Mouse (Mus musculus): ENCODE data around the gene Sec24d. TPM values are rescaled to one million over a fixed set of nuclear protein-coding genes. Genes with fewer than 3 reads are reported as not detected.
A peak's percentile ranks its signal among the peaks of the same experiment; 100 is the strongest.

The Sec24d gene
- 13.1 and 16.4 TPM in 2 replicates for polyA plus RNA-seq (2015; fragmentation: Nextera tagmentation; extraction: Ambion mirVana)

- Histone ChIP-seq H3K9me3 (no peaks in the 10 kb centered on the region), H3K4me1 (replicated peaks) (peaks cover 11% of the 10 kb centered on the region), H3K27me3 (peaks cover 19% of the 10 kb centered on the region), H3K4me3 (peak within 1 kb of the TSS; percentile 51), H3K9ac (peak within 1 kb of the TSS; percentile 49), H3K36me3 (no peaks in the 10 kb centered on the region), H3K4me2 (peak within 1 kb of the TSS; percentile 83), H3K27ac (replicated peaks) (peak within 1 kb of the TSS; percentile 18; the same call in 1 of the 2 replicates)
- WGBS: 3% methylated on average over 65 of the region's 68 CpGs
- peak; percentile 94 for ATAC-seq (ENCODE audit: low FRiP score, low read depth)
Observed at GRCm38 (mm10) chr3:123266753-123267651, at the start of gene Sec24d. Gene Sec24d, plus strand, starts transcription at chr3:123267455.

GRCm38 (mm10) chr3:123218646-123219045 is 48.6 kb upstream of the Sec24d start:
- no peak for ATAC-seq (ENCODE audit: low FRiP score, low read depth)
- WGBS: 61% methylated on average over 6 of the region's 6 CpGs
- Histone ChIP-seq H3K4me1 (replicated peaks) (no peaks in the 10 kb centered on the region), H3K36me3 (no peaks in the 10 kb centered on the region), H3K9ac (no peak overlapping the region), H3K9me3 (no peaks in the 10 kb centered on the region), H3K4me3 (no peak overlapping the region), H3K4me2 (no peak overlapping the region), H3K27ac (replicated peaks) (no peak overlapping the region), H3K27me3 (no peaks in the 10 kb centered on the region)

DNA sequence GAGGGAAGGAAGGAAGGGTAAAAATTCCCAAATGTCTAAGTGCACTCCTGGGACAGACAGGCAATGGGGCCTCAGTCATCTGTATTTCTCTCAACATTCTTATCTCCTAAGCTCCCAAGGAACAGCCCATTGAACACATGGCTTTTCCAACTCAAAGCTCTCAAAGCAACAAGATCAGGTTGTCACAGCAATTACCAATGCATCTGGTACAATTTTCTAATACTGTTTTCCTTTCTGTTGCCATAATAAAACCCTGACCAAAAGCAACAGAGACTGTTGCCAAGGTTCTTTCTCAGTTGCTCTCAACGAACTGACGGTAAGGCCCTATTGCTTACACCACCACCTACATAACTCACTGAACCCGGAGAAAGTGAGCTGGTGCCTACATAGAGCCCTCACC is 40.0 kb upstream of the Sec24d start:
- 91% methylated on average over 3 of the region's 3 CpGs for WGBS
- Histone ChIP-seq H3K4me3 (no peak overlapping the region), H3K27ac (replicated peaks) (no peak overlapping the region), H3K9me3 (no peaks in the 10 kb centered on the region), H3K36me3 (no peaks in the 10 kb centered on the region), H3K9ac (no peak overlapping the region), H3K4me1 (replicated peaks) (no peaks in the 10 kb centered on the region), H3K27me3 (no peaks in the 10 kb centered on the region), H3K4me2 (no peak overlapping the region)
- ATAC-seq (ENCODE audit: low FRiP score, low read depth): no peak

DNA sequence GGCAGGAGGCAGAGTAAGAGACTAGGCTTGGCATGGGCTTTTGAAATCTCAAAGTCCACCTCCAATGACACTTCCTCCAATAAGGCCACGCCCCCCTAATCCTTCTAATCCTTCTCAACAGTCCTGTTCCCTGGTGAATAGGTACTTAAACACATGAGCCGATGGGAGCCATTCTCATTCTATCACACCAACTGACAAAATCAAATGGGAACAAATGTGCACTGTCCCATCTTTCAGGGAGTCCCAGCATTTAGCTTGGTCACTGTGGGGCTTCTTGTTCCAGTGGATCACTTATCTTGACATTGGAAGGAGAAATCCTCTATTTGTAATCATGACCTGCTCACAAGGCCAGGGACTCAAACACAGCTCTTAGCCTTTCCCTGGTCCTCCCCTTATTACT is 35.6 kb upstream of the Sec24d start:
- Histone ChIP-seq H3K4me1 (replicated peaks) (peaks cover 13% of the 10 kb centered on the region), H3K9ac (no peak overlapping the region), H3K4me3 (no peak overlapping the region), H3K27ac (replicated peaks) (no peak overlapping the region), H3K36me3 (no peaks in the 10 kb centered on the region), H3K9me3 (no peaks in the 10 kb centered on the region), H3K27me3 (no peaks in the 10 kb centered on the region), H3K4me2 (no peak overlapping the region)
- 89% methylated on average over 2 of the region's 2 CpGs for WGBS
- no peak for ATAC-seq (ENCODE audit: low FRiP score, low read depth)

DNA sequence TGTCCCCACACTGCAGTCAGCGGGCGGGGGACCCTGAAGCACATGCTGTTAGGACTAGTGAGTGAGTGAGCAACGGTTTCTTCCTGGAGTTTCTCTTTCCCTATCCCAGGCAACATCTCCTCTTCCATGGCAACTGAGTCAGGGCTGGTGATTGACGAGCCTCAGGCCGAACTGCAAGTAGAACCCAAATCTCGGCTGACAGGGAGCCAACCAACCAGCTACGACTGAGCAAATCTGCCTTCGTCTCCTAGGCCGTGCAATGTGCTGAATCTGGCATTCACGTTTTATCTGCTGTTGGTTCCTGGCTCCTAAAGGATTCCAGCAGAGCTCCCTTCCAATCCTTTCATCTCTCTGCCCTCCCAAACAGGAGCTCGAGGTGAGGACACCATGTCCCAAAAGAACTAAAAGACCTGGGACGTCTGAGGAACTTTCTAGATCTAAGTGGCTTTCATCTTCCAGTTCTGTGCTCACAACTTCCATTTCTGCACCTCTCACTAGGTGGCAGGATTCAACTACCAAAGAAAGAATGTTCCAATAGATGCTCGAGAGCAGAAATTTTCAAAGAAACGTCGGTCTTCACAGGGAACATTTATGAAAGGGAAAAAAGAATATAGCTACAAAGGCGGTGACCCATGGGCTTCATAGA is 32.9 kb upstream of the Sec24d start:
- WGBS: 41% methylated on average over 16 of the region's 16 CpGs
- Histone ChIP-seq H3K4me2 (no peak overlapping the region), H3K27ac (replicated peaks) (no peak overlapping the region), H3K36me3 (no peaks in the 10 kb centered on the region), H3K9me3 (no peaks in the 10 kb centered on the region), H3K4me3 (no peak overlapping the region), H3K27me3 (no peaks in the 10 kb centered on the region; the same call in 1 of the 2 replicates), H3K9ac (no peak overlapping the region), H3K4me1 (replicated peaks) (peaks cover 18% of the 10 kb centered on the region)
- ATAC-seq (ENCODE audit: low FRiP score, low read depth): no peak

DNA sequence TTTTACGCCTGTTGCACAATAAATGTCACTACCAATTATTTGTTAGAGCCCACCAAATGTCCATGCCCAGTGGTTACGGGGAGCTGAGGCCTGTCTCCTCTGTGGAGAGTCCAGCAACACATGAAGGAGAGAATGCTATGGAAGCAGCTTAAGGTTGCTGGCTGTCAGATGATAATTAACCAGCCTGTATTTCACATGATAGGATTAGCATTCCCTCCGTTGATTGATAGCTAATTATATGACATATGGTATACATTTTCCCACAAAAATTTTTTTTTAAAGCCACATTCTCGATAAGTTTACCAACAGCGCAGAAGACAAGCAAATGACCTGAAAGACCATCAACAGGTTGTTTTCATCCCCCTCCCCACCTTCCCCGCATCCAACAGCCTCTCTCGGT is 31.8 kb upstream of the Sec24d start:
- 19% methylated on average over 7 of the region's 7 CpGs for WGBS
- H3K27ac ChIP-seq (replicated peaks): no peak overlapping the region
- no peaks in the 10 kb centered on the region for H3K9me3 ChIP-seq
- peak overlapping the region; percentile 98 for H3K4me2 ChIP-seq
- H3K9ac ChIP-seq: peak overlapping the region; percentile 49
- no peaks in the 10 kb centered on the region; the same call in 1 of the 2 replicates for H3K27me3 ChIP-seq
- no peaks in the 10 kb centered on the region for H3K36me3 ChIP-seq
- H3K4me1 ChIP-seq (replicated peaks): peaks cover 18% of the 10 kb centered on the region
- no peak for ATAC-seq (ENCODE audit: low FRiP score, low read depth)
- H3K4me3 ChIP-seq: peak overlapping the region; percentile 55

GRCm38 (mm10) chr3:123235921-123236320 is 31.3 kb upstream of the Sec24d start, which contains the start of gene Synpo2:
Gene Synpo2, minus strand, starts transcription at chr3:123236149.
- under 1% methylated on average over 20 of the region's 20 CpGs for WGBS
- Histone ChIP-seq H3K27ac (replicated peaks) (no peak within 1 kb of the TSS), H3K27me3 (no peaks in the 10 kb centered on the region; the same call in 1 of the 2 replicates), H3K9me3 (no peaks in the 10 kb centered on the region), H3K4me3 (peak within 1 kb of the TSS; percentile 55), H3K4me1 (replicated peaks) (peaks cover 18% of the 10 kb centered on the region), H3K4me2 (peak within 1 kb of the TSS; percentile 98), H3K36me3 (no peaks in the 10 kb centered on the region), H3K9ac (peak within 1 kb of the TSS; percentile 49)
- ATAC-seq (ENCODE audit: low FRiP score, low read depth): peak; percentile 81

- peaks cover 18% of the 10 kb centered on the region for H3K4me1 ChIP-seq (replicated peaks)
- no peak overlapping the region for H3K27ac ChIP-seq (replicated peaks)
- H3K4me3 ChIP-seq: no peak overlapping the region
- ATAC-seq (ENCODE audit: low FRiP score, low read depth): no peak
- no peaks in the 10 kb centered on the region for H3K9me3 ChIP-seq
- H3K4me2 ChIP-seq: no peak overlapping the region
- H3K27me3 ChIP-seq: no peaks in the 10 kb centered on the region; the same call in 1 of the 2 replicates
- 30% methylated on average over 7 of the region's 7 CpGs for WGBS
- no peaks in the 10 kb centered on the region for H3K36me3 ChIP-seq
- no peak overlapping the region for H3K9ac ChIP-seq
Observed at GRCm38 (mm10) chr3:123237039-123237438, 30.2 kb upstream of the Sec24d start.

- Histone ChIP-seq H3K4me3 (no peak overlapping the region), H3K9ac (no peak overlapping the region), H3K27ac (replicated peaks) (no peak overlapping the region), H3K27me3 (no peaks in the 10 kb centered on the region; the same call in 1 of the 2 replicates), H3K4me1 (replicated peaks) (peaks cover 18% of the 10 kb centered on the region), H3K4me2 (no peak overlapping the region), H3K36me3 (no peaks in the 10 kb centered on the region), H3K9me3 (no peaks in the 10 kb centered on the region)
- ATAC-seq (ENCODE audit: low FRiP score, low read depth): no peak
Observed at GRCm38 (mm10) chr3:123237446-123237845, 29.8 kb upstream of the Sec24d start.

- ATAC-seq (ENCODE audit: low FRiP score, low read depth): no peak
- WGBS: 60% methylated on average over 5 of the region's 5 CpGs
- Histone ChIP-seq H3K9me3 (no peaks in the 10 kb centered on the region), H3K4me3 (no peak overlapping the region), H3K4me2 (no peak overlapping the region), H3K36me3 (no peaks in the 10 kb centered on the region), H3K9ac (no peak overlapping the region), H3K27me3 (no peaks in the 10 kb centered on the region), H3K4me1 (replicated peaks) (no peaks in the 10 kb centered on the region), H3K27ac (replicated peaks) (no peak overlapping the region)
Observed at GRCm38 (mm10) chr3:123244376-123244775, 22.9 kb upstream of the Sec24d start.

DNA sequence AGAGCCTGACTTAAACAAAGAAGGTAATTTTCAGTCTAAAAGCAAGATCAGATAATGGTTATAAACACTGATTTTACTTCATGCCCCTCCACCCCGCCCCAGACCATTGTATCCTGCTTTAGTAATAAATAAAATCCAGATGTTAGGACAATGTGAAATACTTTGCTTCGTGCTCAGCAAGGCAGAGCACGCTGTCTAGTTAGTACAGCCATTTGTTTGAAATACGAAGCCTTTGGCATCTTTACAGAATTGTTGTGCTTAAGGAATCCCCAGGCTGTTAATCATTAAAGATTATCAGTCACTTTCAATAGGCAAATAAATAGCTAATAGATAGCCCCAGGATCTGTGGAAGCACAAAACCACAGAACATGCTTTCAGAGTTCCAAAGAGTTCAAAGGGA is 21.6 kb upstream of the Sec24d start:
- no peaks in the 10 kb centered on the region for H3K27me3 ChIP-seq
- ATAC-seq (ENCODE audit: low FRiP score, low read depth): no peak
- WGBS: 52% methylated on average over 4 of the region's 4 CpGs

More for the DNA sequence above, 21.6 kb upstream of the Sec24d start:
- Histone ChIP-seq H3K4me3 (no peak overlapping the region), H3K4me2 (no peak overlapping the region), H3K9ac (no peak overlapping the region), H3K4me1 (replicated peaks) (no peaks in the 10 kb centered on the region), H3K36me3 (no peaks in the 10 kb centered on the region), H3K9me3 (no peaks in the 10 kb centered on the region), H3K27ac (replicated peaks) (no peak overlapping the region)
